Mouse (Mus musculus) neural tube, embryonic 14.5 days (tissue): ENCODE data around the gene Gm49510. TPM values are rescaled to one million over a fixed set of nuclear protein-coding genes. Genes with fewer than 3 reads are reported as not detected.

Experiments
- ATAC-seq: fragments of 200-750 bp; cut with Nextera tagmentation; 2 replicates; pipeline ENCODE4 v1.8.0; 2017; ENCODE audit warnings: low read depth, mild to moderate bottlenecking, moderate TSS enrichment, moderate library complexity
- H3K27ac ChIP-seq: fragments of 300-500 bp; sonication (generic); 2 replicates; pipeline ENCODE4 v1.5.1; 2014; ENCODE audit warnings: low read depth, mild to moderate bottlenecking, control low read depth, low read length, moderate library complexity, mixed read lengths
- H3K27me3 ChIP-seq: fragments of 300-500 bp; sonication (generic); 2 replicates; pipeline ENCODE4 v1.6.1; 2014; ENCODE audit warnings: low read length; ENCODE audit not compliant: control insufficient read depth, insufficient read depth
- H3K36me3 ChIP-seq: fragments of 300-500 bp; sonication (generic); 2 replicates; pipeline ENCODE4 v1.6.1; 2014; ENCODE audit warnings: low read length, mixed read lengths; ENCODE audit not compliant: control insufficient read depth, insufficient read depth
- H3K4me1 ChIP-seq: fragments of 300-500 bp; sonication (generic); 2 replicates; pipeline ENCODE4 v1.6.1; 2014; ENCODE audit warnings: low read length; ENCODE audit not compliant: control insufficient read depth, insufficient read depth
- H3K4me2 ChIP-seq: fragments of 300-500 bp; sonication (generic); 2 replicates; pipeline ENCODE4 v1.6.1; 2014; ENCODE audit warnings: mild to moderate bottlenecking, low read depth, low read length, control low read depth
- H3K4me3 ChIP-seq: fragments of 300-500 bp; sonication (generic); 2 replicates; pipeline ENCODE4 v1.5.1; 2014; ENCODE audit warnings: low read depth, low read length, control low read depth, mixed read lengths
- H3K9ac ChIP-seq: fragments of 300-500 bp; sonication (generic); replicated peaks from 2 replicates; pipeline ENCODE4 v1.6.1; 2014; ENCODE audit warnings: low read depth, mild to moderate bottlenecking, control low read depth, low read length, mixed read lengths
- H3K9me3 ChIP-seq: fragments of 300-500 bp; sonication (generic); 2 replicates; pipeline ENCODE4 v1.6.1; 2016; ENCODE audit warnings: low read length; ENCODE audit not compliant: control insufficient read depth
- WGBS: fragments of 180-500 bp; shearing (Covaris S2); extraction: QIAGEN DNeasy Blood & Tissue Kit; methylation state at CpG from one replicate; pipeline ENCODE4 v1.1.7; 2014; 5-methylcytosine and 5-hydroxymethylcytosine counted together
- polyA plus RNA-seq: library from polyadenylated mRNA; unstranded; fragments of >200 nt; fragmentation: Nextera tagmentation; extraction: Ambion mirVana; gene quantifications from 2 replicates; pipeline ENCODE4 v1.2.1, GENCODE M21; 2014

Gm49510 gene
- polyA plus RNA-seq, 1 experiment from 2014 or later = 0.21 TPM

DNA sequence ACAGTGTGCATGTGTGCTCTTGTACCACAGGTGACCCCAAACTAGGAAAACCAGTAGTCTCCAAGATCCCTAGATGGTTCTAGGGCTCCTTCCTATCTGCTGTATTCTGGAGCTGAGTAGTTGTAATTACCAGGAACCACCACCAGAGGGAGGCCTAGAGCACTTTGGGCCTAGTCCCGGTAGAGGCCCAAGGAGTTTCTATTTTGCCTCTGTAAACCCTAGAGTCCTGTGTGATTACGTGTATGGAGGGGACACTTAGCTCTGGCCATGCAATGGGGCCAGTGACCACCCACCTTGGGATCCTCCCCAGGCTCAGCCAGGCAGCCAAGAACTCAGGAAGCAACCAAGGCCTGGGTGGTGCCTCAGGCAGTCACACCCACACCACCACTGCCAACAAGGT, 3.8 kb downstream of the Gm49510 start:
- no peak overlapping the region for H3K27ac ChIP-seq
- H3K4me3 ChIP-seq = no peak overlapping the region
- H3K9me3 ChIP-seq = no peaks in the 10 kb centered on the region
- H3K4me1 ChIP-seq = peaks cover 5% of the 10 kb centered on the region
- ATAC-seq = peak; percentile 60; the same call in 1 of the 2 replicates
- no peak overlapping the region for H3K4me2 ChIP-seq
- H3K9ac ChIP-seq = no peak overlapping the region
- 0 out of 2 replicates have a peak, but pooled peaks cover 2% of the 10 kb centered on the region for H3K27me3 ChIP-seq
- H3K36me3 ChIP-seq = no peaks in the 10 kb centered on the region
- WGBS = 12% methylated on average over 2 of the region's 2 CpGs

DNA sequence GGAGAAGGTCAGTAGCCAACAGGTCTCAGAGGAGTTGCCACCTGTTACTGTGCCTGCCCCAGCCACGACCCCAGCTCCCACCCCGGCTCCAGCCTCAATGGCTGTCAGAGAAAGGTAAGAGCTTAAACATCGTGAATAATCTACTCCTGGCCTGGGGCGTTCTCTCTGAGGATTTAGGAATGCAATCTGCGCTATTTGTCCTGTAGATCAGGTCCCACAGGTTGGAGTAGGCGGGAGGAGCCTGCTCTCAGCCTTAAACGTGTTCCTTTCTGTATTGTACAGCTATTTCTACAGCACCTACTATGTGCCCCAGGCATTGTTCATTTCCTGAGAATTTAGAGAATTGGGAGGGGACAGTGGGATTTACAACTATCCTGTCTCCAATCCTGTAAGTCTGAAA, 8.9 kb downstream of the Gm49510 start:
- no peak for ATAC-seq
- H3K27me3 ChIP-seq = no peaks in the 10 kb centered on the region
- no peak overlapping the region for H3K4me3 ChIP-seq
- H3K9me3 ChIP-seq = no peaks in the 10 kb centered on the region
- no peak overlapping the region for H3K27ac ChIP-seq
- no peaks in the 10 kb centered on the region for H3K36me3 ChIP-seq
- peaks cover 5% of the 10 kb centered on the region; the same call in 1 of the 2 replicates for H3K4me1 ChIP-seq
- H3K9ac ChIP-seq = no peak overlapping the region
- no peak overlapping the region for H3K4me2 ChIP-seq
- WGBS = 85% methylated on average over 7 of the region's 7 CpGs

DNA sequence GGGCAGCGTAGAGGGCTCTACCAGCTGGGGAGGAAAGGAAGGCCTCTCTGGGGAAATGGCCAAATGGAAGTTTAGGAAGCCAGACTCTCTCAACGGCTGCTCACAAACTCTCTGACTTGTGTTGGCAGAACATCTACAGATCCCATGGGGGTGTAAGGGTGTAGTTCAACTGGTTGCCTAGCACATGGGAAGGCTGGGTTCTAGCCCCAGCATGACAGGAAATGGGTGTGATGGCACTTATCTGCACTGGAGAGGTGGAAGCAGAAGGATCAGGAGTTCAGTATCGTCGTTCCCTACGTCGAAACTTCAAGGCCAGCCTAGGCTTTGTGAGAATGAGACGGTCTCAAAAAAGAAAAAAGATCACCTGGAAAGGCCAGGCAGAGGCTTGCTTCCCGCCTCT, 9.5 kb downstream of the Gm49510 start:
- Histone ChIP-seq H3K27me3 (no peaks in the 10 kb centered on the region), H3K27ac (no peak overlapping the region), H3K4me2 (no peak overlapping the region), H3K9ac (no peak overlapping the region), H3K36me3 (no peaks in the 10 kb centered on the region), H3K4me3 (no peak overlapping the region), H3K4me1 (peaks cover 5% of the 10 kb centered on the region; the same call in 1 of the 2 replicates), H3K9me3 (no peaks in the 10 kb centered on the region)
- 88% methylated on average over 8 of the region's 8 CpGs for WGBS
- no peak for ATAC-seq

DNA sequence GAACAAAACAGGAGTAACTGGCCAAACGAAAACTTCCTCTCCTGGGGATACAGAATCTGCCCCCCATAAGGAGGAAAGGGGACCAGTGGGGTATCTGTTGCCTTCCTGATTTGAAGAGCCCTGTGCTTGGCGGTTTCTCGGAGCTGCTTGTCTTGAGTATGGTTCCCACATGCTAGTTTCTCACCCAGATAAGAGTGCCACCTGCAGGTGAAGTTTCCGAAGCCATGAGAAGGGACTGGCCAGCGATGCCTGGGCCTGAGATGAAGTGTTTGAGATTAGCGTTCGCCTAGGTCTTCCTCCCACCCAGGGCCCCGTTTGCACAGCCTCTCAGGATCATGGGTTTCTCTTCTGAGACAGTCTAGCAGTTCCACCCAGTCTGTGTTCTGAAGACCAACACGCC, 12.6 kb downstream of the Gm49510 start:
- no peak for ATAC-seq
- Histone ChIP-seq H3K36me3 (no peaks in the 10 kb centered on the region), H3K27ac (no peak overlapping the region), H3K4me3 (no peak overlapping the region), H3K4me2 (no peak overlapping the region), H3K9me3 (no peaks in the 10 kb centered on the region), H3K4me1 (peaks cover 27% of the 10 kb centered on the region), H3K27me3 (no peaks in the 10 kb centered on the region), H3K9ac (no peak overlapping the region)
- WGBS = 32% methylated on average over 9 of the region's 9 CpGs

DNA sequence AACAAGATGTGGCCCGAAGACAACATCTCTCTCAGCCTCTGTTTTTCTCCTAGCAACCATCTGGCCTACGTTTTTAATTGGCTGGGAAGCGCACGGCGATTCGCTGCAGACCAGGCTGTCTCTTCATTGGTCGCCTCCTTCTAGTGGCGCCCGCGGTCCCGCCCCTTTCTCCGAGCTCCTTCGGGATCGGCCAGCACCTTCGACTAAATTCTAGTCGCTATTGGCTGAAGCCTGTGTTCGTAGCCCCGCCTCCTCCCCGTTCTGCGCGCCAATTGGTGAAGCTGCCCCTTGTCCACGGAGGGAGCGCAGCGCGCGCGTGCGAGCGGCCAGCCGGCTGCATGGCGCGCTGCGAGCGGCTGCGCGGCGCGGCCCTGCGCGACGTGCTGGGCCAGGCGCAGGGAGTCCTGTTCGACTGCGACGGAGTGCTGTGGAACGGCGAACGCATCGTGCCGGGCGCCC, 14.2 kb downstream of the Gm49510 start, which contains the start of gene Pdxp:
TSS of gene Pdxp (plus strand) at position 288 of the 459 bp plus-strand sequence.
- Histone ChIP-seq H3K9me3 (no peaks in the 10 kb centered on the region), H3K4me1 (peaks cover 27% of the 10 kb centered on the region), H3K27me3 (no peaks in the 10 kb centered on the region), H3K4me2 (peak within 1 kb of the TSS; percentile 89), H3K27ac (peak within 1 kb of the TSS; percentile 97), H3K36me3 (no peaks in the 10 kb centered on the region), H3K9ac (peak within 1 kb of the TSS; percentile 77), H3K4me3 (peak within 1 kb of the TSS; percentile 71)
- WGBS = under 1% methylated on average over 51 of the region's 51 CpGs
- peak; percentile 94 for ATAC-seq

DNA sequence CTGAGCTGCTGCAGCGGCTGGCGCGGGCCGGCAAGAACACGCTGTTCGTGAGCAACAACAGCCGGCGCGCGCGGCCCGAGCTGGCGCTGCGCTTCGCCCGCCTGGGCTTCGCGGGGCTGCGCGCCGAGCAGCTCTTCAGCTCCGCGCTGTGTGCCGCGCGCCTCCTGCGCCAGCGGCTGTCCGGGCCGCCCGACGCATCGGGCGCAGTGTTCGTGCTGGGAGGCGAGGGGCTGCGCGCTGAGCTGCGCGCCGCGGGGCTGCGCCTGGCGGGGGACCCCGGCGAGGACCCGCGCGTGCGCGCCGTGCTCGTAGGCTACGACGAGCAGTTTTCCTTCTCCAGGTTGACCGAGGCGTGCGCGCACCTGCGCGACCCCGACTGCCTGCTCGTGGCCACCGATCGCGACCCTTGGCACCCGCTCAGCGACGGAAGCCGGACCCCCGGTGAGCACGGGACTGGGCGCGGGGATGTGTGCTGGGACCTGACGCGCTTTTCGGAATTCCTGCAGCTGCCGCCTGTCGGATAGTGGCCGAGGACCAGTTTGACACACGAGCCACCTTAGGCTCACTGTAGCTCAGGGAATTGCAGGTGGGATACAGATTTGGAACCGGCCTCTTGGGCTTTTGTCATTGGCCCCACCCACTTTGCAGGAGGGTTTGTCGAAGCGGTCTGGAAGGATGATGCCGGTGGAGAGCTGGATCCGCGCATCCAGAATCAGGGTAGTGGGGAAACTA, 14.8 kb downstream of the Gm49510 start:
- ATAC-seq = peak; percentile 73

DNA sequence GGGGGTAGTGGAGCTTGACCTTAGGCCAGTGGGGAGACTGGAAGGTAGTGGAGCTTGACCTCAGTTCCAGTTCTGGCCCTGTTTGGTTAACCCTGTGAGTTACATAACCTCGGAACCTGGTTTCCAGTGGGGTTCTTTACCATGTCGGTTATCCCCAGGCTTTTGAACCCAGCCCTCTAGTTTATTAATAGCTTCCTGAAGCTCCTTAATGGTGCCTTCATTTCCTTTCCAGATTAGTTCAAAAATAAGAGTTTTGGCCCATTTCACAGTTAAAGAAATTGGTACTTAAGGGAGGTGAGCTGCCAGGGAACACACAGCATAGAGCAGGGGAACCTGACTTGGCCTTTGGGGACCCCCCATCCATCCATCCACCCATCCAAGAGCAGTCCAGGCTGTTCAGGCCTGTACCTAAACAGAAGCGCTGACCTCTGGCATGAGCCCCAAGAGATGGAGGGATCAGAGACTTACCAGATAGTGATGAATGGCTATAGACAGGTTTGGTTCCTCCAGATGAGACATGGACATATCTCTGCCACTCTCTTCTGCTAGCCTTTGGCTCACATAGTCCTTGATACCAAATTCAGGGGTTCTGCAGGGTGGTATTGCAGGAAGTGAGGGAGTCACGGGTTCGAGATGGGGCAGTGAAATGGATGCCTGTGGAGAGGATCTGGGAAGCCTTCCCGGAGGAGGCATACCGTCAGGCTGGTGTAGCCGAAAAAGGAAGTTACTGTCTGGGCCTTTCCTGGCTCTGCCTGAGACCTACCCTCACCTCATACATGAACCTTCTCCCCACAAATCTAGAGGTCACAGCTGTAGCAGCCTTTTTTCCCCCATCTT, 15.6 kb downstream of the Gm49510 start:
- Histone ChIP-seq H3K9me3 (no peaks in the 10 kb centered on the region), H3K4me2 (peak overlapping the region; percentile 89), H3K4me1 (peaks cover 27% of the 10 kb centered on the region), H3K4me3 (peak overlapping the region; percentile 71), H3K27ac (peak overlapping the region; percentile 97), H3K27me3 (no peaks in the 10 kb centered on the region), H3K9ac (peak overlapping the region; percentile 77), H3K36me3 (no peaks in the 10 kb centered on the region)
- WGBS = 50% methylated on average over 8 of the region's 8 CpGs
- no peak for ATAC-seq

More for the DNA sequence above, 14.8 kb downstream of the Gm49510 start:
- Histone ChIP-seq H3K9me3 (no peaks in the 10 kb centered on the region), H3K4me2 (peak overlapping the region; percentile 89), H3K9ac (peak overlapping the region; percentile 77), H3K27ac (peak overlapping the region; percentile 97), H3K4me3 (peak overlapping the region; percentile 71), H3K36me3 (no peaks in the 10 kb centered on the region), H3K4me1 (peaks cover 27% of the 10 kb centered on the region), H3K27me3 (no peaks in the 10 kb centered on the region)
- WGBS = under 1% methylated on average over 72 of the region's 87 CpGs

DNA sequence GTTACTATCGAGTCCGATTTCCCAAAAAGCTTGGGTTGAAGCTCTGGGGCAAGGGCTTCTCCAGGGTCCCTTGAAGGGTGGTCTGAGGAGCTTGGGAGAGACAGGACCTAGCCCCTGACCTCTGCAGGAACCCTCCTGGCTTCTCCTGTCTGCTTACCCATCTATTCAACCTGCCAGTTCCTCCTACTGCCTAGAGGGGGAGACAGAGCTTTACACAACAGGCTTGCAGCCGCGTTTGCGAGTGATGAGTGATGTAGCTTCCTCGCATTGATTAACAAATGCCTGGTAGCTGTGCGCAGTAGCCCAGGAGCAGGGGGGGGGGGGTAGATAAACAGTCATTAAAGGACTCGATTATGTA, 16.2 kb downstream of the Gm49510 start:
- H3K4me2 ChIP-seq = peak overlapping the region; percentile 89
- H3K4me3 ChIP-seq = peak overlapping the region; percentile 71
- H3K27me3 ChIP-seq = no peaks in the 10 kb centered on the region
- WGBS = 5% methylated on average over 8 of the region's 8 CpGs
- H3K9ac ChIP-seq = peak overlapping the region; percentile 52
- H3K4me1 ChIP-seq = peaks cover 27% of the 10 kb centered on the region
- peak; percentile 14; the same call in 1 of the 2 replicates for ATAC-seq
- no peaks in the 10 kb centered on the region for H3K36me3 ChIP-seq
- no peaks in the 10 kb centered on the region for H3K9me3 ChIP-seq
- H3K27ac ChIP-seq = peak overlapping the region; percentile 8; the same call in 1 of the 2 replicates
